Mouse (Mus musculus) urinary bladder, postnatal 10 days (tissue): Measurements from ENCODE around the gene Rab31.

ENCODE experiments used
- DNase-seq: peaks from one replicate; pipeline ENCODE4 v3.0.0; 2022; ENCODE audit warnings: low spot score

The Rab31 gene

DNA sequence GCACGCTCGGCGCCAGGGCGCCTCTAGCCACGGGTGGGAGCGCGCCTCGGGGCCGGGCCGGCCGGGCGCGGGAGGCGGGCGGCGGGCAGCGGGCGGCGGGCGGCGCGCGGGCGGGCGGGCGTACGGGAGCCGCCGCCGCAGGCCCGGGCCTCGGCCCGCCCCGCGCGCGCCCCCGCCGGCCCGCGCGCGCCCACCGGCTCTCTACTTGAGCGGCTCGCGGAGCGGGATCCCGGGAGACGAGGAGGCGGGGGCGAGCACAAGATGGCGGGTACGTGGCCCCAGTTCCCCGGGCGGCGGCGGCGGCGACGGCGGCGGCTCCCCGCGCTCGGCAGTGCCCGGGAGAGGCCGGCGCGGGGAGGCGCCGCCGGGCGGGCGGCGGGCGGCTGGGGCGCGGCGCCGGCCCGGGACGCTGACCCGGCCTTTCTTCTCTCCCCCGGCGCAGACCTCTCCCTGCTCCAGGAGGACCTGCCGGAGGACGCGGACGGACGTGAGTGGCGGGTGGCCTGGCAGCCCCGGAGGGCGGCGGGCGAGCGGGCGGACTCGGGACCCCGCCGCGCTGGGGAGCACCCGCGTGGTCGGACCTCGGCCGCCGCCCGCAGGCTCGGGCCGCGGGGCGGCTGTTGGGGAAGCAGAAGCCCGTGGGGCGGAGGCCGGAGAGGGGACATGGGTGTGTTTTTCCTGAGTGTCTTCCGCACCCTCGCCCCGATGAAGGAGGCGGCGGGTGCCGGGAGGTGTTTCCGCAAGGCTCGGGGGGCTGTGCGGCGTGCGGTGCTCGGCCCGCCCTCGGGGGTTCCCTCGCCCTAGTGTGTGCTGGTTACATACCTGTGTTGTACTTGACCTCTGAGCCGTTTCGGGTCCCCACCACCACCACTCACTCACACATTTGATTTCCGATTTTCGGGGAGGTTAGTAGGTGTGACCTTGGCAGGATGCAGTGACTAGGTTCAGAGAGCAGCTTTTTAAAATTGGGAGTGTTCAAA is 10.9 kb upstream of the Rab31 start:
- no peak for DNase-seq

- DNase-seq = peak; percentile 38
These were observed 10.1 kb upstream of the Rab31 start, which contains the start of gene Ppp4r1 for GRCm38 (mm10) chr17:65782551-65783141. Gene Ppp4r1 (plus strand): TSS chr17:65782573.

DNA sequence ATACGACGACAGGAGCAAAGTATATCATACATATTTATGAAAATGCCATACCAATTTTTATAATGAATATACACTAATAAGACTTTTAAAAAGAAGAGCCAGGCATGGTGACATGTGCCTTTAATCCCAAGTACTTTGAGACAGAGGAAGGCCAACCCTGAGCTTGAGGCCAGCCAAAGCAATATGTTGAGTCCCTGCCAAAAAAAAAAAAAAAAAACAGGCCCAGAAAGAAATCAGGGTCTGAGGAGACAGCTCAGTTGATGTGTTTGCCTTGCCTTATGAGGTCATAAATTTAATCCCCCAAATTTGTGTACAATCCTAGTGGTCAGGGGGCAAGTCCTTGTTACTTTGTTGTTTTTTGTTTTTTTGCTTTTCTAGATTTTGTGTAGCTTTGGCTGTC is 8.4 kb upstream of the Rab31 start:
- DNase-seq = no peak

DNA sequence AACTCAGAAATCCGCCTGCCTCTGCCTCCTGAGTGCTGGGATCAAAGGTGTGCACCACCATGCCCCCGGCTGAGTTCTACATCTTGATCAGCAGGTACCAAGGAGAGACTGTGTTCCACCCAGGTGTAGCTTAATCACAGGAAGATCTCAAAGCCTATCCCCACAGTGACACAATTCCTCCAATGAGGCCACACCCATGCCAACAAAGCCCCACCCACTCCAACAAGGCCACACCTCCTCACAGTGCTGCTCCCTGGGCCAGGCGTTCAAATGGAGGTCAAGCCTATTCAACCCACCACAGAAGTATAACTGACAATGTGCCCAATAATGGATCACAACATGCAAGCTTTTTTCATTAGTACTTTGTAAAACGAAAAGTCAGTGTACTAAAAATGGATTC is 4.9 kb upstream of the Rab31 start:
- no peak for DNase-seq

GRCm38 (mm10) chr17:65776228-65776627 is 3.7 kb upstream of the Rab31 start:
- no peak for DNase-seq

GRCm38 (mm10) chr17:65774439-65774838 is 1.9 kb upstream of the Rab31 start:
- DNase-seq = no peak

DNA sequence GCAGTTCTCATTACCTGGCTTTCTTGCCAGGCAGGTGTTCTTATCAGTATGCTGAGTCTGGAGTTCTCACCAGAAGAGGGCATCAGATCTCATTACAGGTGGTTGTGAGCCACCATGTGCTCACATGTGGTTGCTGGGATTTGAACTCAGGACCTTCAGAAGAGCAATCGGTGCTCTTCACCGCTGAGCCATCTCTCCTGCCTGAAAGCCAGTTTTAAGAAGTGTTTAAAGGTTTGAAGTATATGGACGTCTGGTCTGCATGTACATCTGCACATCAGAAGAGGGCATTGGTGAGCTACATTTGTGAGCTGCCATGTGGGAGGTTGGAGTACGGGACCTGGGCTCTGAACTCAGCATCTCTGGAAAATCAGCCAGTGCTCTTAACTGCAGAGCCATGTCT is 1.1 kb upstream of the Rab31 start:
- no peak for DNase-seq

DNA sequence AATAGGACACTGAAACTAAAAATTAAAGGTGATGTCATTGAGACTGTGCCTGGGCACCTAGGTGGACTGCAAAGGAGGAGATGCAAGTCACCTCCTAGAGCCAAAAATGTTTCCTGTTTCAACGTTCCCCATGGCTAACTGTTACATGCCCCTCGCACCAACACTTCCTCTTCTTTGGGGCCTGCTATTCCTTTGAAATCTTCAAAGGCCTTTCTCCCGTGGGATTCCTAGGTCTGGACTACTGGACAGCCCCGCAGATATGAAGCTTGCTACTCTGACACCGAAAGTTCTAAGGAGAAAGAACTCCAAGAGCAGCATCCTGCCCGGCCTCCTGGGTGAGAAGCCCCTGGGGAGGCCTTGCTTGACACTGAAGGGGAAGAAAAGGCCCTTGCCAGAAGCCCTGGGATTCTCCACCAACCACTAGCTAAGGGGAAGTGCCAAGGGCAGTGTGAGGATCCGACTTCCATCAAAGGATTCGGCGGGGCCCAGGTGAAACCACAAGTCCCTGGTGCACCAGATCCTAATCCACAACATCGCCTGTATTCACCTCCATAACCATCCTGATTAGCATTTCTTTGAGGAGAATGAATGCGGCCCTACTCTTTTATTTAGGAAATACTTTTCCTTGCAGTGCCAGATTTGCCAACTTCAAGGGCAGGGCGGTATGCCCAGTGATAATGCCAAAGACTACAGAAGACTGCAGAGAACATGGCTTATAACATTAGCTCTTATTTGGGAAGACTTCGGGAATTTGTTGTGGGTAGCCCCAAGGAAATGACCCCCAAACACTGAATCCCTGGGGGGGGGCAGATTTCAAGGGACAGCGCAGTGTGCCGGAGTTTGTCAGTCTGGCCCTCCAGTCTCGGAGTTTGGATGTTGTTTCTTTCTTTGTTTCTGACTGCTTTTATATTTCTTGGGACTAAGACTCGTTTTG is 1.3 kb downstream of the Rab31 start:
- no peak for DNase-seq

GRCm38 (mm10) chr17:65768486-65768885 is 4.1 kb downstream of the Rab31 start:
- no peak for DNase-seq

- no peak for DNase-seq
These were observed 9.3 kb downstream of the Rab31 start for GRCm38 (mm10) chr17:65763221-65763620.

DNA sequence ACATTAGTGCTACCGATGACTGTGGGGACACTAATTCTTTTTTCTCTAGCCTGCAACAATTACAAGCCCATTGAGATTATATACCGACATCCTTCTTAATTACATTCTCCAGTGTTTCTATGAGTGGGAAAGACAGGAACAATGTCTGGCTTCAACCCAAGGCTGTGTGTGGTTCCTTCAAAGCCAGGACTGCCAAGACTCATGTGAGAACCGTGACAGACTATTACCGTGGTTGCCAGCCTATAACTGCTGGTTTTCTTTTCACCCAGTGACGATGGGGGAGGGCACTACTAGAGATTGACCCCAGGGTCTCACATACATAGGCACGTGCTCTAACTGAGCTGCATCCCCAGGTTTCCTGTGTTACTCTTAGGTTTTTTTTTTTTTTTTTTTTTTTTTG is 15.4 kb downstream of the Rab31 start:
- no peak for DNase-seq

DNA sequence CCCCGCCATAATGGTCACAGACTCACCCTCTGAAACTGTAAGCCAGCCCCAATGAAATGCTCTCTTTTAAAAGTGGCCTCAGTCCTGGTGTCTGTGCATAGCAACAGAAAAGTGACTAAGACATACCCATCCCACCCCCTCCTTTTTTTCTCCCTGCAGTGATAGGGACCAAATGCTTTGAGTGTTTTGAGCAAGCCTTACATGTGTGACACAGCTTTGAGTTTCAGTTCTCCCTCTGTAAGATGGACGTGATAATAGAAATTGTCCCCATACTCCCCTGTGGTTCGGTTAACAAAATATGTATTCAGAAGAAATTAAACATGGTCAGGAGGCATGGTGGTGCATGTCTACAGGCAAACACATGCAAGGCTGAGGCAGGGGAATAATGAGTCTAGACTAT is 16.7 kb downstream of the Rab31 start:
- no peak for DNase-seq

DNA sequence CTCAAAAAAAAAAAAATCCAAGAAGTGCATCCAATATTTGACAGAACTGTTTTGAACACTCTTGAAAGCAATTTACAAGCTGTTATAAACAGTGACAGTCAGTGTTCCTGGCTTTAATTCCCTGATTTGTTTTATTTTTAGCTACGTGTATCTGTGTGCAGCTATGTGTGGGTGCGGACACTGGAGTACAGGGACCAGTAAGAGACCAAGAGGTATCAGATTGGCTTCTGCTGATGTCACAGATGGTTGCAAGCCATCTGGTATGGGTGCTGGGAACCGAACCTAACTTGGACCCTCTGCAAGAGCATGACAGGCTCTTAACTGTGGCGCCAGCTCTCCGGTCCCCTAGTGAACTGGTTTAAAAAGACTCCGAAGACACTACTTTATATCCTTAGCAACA is 19.4 kb downstream of the Rab31 start:
- no peak for DNase-seq

DNA sequence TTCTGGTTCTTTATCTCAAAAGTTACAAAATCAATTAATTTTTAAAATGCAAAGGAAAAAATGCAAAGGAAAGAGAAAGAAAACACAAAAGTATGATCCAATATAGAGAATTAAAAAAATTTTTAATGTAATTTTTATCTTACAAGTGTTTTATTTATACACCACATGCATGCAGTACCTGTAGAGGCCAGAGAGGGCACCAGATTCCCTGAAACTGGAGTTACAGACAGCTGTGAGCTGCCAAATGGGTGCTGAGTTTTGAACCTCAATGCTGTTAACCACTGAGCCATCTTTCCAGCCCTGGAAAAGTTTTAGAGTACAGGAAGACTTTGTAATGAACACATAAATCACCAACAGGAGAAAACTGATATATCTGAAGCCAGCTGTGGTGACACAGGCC is 22.3 kb downstream of the Rab31 start:
- no peak for DNase-seq

GRCm38 (mm10) chr17:65749803-65750202 is 22.7 kb downstream of the Rab31 start:
- no peak for DNase-seq

DNA sequence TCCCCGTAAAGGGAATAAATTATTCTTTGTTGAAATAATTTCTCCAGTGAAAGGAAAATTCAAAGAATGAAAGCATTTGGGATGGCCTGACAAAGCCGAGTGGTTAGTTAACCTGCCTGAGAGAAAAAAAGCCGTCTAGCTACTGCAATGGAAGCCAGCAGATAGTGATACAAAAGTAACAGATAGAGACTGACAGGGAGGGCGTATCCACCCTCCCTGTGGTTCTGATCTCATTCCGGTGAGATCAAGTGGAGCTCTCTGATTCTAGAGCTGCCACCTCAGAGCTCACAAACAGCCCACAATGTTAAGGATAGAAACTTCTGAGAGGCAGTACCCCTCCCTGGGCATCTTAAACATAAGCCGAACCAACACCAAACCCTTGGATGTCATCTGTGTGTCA is 23.6 kb downstream of the Rab31 start:
- no peak for DNase-seq

DNA sequence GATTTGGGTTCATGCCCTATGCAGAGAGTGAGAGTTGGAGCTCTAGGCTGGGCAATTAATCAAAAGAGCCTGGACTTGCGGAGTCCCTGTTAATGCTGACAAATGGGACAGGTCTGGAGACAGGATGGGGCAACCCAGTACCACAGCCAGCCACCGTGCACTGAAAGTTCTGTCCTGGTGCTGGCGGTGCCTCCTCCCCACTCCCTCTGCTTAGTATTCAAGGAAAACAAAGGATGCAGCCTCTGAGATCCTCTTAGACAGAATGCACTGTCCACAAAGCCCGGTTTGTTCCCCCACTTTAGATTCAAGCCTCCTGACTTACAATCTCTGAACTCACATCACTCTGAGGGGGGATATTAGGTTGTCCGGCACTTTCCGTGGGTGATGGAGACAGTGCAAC is 26.2 kb downstream of the Rab31 start:
- no peak for DNase-seq

DNA sequence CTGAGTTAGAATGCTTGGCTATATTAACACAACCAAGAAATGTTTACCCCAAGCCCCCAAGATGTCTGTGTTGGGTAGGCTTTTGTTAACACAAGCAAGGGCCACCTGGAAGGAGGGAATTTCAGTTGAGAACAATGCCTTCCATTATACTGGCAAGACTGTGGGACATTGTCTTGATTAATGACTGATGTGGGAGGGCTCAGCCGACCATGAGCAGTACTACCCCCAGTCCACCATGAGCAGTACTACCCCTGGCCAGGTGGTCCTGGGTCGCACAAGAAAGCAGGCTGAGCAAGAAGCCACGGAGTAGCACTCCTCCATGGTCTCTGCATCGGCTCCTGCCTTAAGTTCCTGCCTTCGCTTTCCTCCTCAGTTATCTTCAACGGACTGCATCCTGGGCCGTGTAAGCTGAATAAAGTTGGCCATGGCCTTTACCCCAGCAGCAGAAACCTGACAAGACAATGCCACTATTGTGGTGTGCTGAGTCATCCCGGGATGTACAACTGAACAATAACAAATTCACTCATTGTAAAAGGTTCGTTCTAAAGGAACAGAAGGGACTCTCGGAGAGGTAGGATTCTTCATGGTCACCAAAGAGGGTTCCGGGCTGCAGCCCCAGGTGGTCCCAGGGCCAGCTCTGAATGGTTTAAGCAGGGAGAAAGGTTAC is 28.8 kb downstream of the Rab31 start:
- no peak for DNase-seq

GRCm38 (mm10) chr17:65742969-65743368 is 29.6 kb downstream of the Rab31 start:
- DNase-seq = no peak

DNA sequence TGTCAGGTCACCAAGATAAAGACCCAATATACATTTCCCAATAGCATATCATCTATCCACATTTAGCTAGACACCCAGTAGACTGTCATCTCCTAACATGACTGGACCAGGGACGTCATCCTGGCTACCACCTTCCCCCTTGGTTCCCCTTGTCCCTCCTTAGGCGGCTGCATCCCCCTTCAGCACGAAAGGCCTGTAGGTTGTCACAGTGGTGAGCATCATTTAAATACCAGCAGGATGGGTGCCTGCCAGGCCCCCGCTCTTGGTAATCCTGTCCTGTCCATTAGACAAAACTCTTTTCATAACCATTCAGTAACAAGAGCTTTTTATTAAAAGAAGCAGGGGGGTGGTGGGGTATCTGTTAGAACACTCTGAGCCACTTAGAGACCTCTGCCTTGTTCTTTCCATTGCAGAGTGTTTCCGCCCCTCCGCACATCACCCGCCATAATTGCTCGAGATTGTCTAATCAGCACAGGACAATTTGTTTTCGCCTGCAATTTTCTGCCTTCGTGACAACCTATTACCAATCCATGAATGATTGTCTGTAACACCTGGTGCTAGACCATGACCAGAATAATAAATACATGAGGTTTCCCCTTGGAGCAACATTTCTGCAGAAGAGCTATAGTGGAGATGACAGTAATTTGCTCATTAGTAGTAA is 30.2 kb downstream of the Rab31 start:
- DNase-seq = no peak

DNA sequence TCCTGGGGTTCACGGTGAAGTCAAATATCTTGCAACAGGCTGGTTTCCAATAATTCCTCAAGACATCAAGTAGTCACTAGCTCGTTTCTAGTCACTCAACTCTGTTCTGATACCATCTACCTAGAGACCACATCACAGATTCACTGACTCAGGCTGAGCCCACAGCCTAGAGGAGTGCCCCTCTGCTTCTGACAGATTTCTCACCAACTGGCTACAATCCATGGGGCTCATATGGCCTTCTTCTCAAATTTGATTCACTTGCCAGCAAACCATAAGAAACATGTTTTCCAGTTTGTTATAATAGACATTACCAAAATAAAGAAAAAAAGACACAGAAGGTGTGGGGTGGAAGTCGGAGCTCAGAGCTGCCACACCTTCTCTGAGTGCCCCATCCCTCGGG is 31.0 kb downstream of the Rab31 start:
- DNase-seq = no peak
